Comparison of ENCODE assay signal across 2 mouse cellular contexts in genomic region chr13:55575932-55576331, GRCm38 (mm10).
TF ChIP-seq lines count a peak whose summit lies in the region.

No protein-coding gene starts in this region.

TF ChIP-seq in MEL, 35 proteins besides CTCF, POLR2A, EP300 and RAD21 (continued from another document):
- TF ChIP-seq MXI1 (IDR thresholded peaks at IDR 0.05; ENCODE audit: low read depth, low read length) (peak; percentile 37; the same call in 1 of the 2 replicates), CHD2 (IDR thresholded peaks at IDR 0.05; ENCODE audit: low read length) (no peak)

TF ChIP-seq in myocyte, 11 proteins besides CTCF, POLR2A, EP300 and RAD21 (continued from another document):
- no peak for TF ChIP-seq POLR2AphosphoS2 (IDR thresholded peaks at IDR 0.05; ENCODE audit: insufficient read length, low read depth)
TF ChIP-seq in myocyte: peak in this region for 1.
